Mouse (Mus musculus) embryonic facial prominence, embryonic 14.5 days (tissue): ENCODE data around the gene Car5a. TPM values are rescaled to one million over a fixed set of nuclear protein-coding genes. Genes with fewer than 3 reads are reported as not detected.

Source experiments
- ATAC-seq: fragments of 200-750 bp; cut with Nextera tagmentation; 2 replicates; pipeline ENCODE4 v1.8.0; 2017; ENCODE audit warnings: low read depth, moderate number of reproducible peaks, moderate TSS enrichment
- DNase-seq: peaks from one replicate; pipeline ENCODE4 v3.0.0-alpha.2; 2015; ENCODE audit warnings: low spot score
- H3K27ac ChIP-seq: fragments of 300-500 bp; sonication (generic); replicated peaks from 2 replicates; pipeline ENCODE4 v1.5.1; 2014; ENCODE audit warnings: low read depth, mild to moderate bottlenecking, low read length, moderate library complexity
- H3K27me3 ChIP-seq: fragments of 300-500 bp; sonication (generic); replicated peaks from 2 replicates; pipeline ENCODE4 v1.6.1; 2014; ENCODE audit warnings: low read length; ENCODE audit not compliant: control insufficient read depth, insufficient read depth
- H3K36me3 ChIP-seq: fragments of 300-500 bp; sonication (generic); 2 replicates; pipeline ENCODE4 v1.6.1; 2014; ENCODE audit warnings: low read length, mixed read lengths; ENCODE audit not compliant: control insufficient read depth, insufficient read depth
- H3K4me1 ChIP-seq: fragments of 300-500 bp; sonication (generic); 2 replicates; pipeline ENCODE4 v1.6.1; 2014; ENCODE audit warnings: antibody characterized with exemption, low read length; ENCODE audit not compliant: control insufficient read depth, insufficient read depth
- H3K4me2 ChIP-seq: fragments of 300-500 bp; sonication (generic); 2 replicates; pipeline ENCODE4 v1.6.1; 2014; ENCODE audit warnings: low read depth, mild to moderate bottlenecking, low read length, moderate library complexity, mixed read lengths
- H3K4me3 ChIP-seq: fragments of 300-500 bp; sonication (generic); 2 replicates; pipeline ENCODE4 v1.5.1; 2014; ENCODE audit warnings: low read depth, mild to moderate bottlenecking, low read length
- H3K9ac ChIP-seq: fragments of 300-500 bp; sonication (generic); 2 replicates; pipeline ENCODE4 v1.6.1; 2014; ENCODE audit warnings: low read depth, mild to moderate bottlenecking, low read length, moderate library complexity, mixed read lengths
- H3K9me3 ChIP-seq: fragments of 300-500 bp; sonication (generic); 2 replicates; pipeline ENCODE4 v1.6.1; 2016; ENCODE audit warnings: low read length; ENCODE audit not compliant: control insufficient read depth
- WGBS: fragments of 180-500 bp; shearing (Covaris S2); extraction: QIAGEN DNeasy Blood & Tissue Kit; methylation state at CpG from one replicate; pipeline ENCODE4 v1.1.7; 2014; 5-methylcytosine and 5-hydroxymethylcytosine counted together
- polyA plus RNA-seq: library from polyadenylated mRNA; unstranded; fragments of >200 nt; fragmentation: Nextera tagmentation; extraction: Ambion mirVana; gene quantifications from 2 replicates; pipeline ENCODE4 v1.2.1, GENCODE M21; 2014

The Car5a gene
- polyA plus RNA-seq, 1 experiment from 2014 or later, result not detected

GRCm38 (mm10) chr8:121903977-121904376, 40.7 kb downstream of the Car5a start:
- H3K27ac ChIP-seq, result no peak overlapping the region
- H3K4me3 ChIP-seq, result no peak overlapping the region
- H3K9ac ChIP-seq, result no peak overlapping the region; the same call in 1 of the 2 replicates
- 69% methylated on average over 6 of the region's 6 CpGs for WGBS
- H3K4me2 ChIP-seq, result peak overlapping the region; percentile 5; the same call in 1 of the 2 replicates
- H3K36me3 ChIP-seq, result no peaks in the 10 kb centered on the region
- ATAC-seq (no peak), DNase-seq (no peak)
- H3K4me1 ChIP-seq, result peaks cover 18% of the 10 kb centered on the region
- no peaks in the 10 kb centered on the region for H3K9me3 ChIP-seq
- H3K27me3 ChIP-seq, result no peaks in the 10 kb centered on the region; the same call in 1 of the 2 replicates

DNA sequence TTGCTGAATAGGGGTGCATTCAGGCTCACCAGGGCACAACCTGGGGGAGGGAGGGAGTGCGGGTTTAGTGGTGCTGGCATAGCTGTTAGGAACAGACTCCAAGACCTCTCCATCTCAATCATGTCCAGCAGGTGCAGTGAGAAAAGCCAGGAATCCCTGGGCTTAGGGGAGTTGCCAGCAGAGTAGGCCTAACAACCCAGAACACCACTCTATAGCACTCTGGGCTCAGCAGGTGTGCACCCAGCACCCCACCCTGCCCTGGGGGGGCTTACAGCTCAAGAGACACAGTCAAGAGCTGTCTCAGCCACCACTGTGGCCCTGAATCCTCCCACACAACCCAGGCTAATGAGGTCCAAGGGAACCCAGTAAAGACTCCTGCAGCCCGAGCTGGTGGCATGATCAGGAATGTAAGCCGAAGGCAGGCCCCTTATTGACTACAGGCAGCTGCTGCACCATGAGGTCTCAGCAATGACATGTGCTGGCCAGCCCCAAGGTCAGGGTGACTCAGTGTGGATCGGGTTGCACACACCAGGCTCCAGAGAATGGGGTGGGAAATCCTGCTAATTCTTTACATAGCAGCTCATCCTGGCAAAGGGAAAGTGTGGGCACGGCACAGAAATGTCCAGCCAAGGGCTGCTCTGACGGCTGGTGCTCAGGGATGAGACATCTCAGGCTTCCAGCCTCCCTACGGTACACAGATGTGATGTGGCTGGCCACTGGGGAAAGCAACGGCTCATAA, 43.0 kb downstream of the Car5a start:
- Histone ChIP-seq H3K27me3 (no peaks in the 10 kb centered on the region), H3K4me3 (no peak overlapping the region), H3K4me2 (no peak overlapping the region), H3K36me3 (no peaks in the 10 kb centered on the region), H3K27ac (no peak overlapping the region), H3K9ac (no peak overlapping the region), H3K4me1 (peaks cover 21% of the 10 kb centered on the region), H3K9me3 (no peaks in the 10 kb centered on the region)
- peak; percentile 35; the same call in 1 of the 2 replicates for ATAC-seq
- peak; percentile 78 for DNase-seq
- 35% methylated on average over 8 of the region's 8 CpGs for WGBS

GRCm38 (mm10) chr8:121899180-121900044, 45.3 kb downstream of the Car5a start:
- no peak for DNase-seq

DNA sequence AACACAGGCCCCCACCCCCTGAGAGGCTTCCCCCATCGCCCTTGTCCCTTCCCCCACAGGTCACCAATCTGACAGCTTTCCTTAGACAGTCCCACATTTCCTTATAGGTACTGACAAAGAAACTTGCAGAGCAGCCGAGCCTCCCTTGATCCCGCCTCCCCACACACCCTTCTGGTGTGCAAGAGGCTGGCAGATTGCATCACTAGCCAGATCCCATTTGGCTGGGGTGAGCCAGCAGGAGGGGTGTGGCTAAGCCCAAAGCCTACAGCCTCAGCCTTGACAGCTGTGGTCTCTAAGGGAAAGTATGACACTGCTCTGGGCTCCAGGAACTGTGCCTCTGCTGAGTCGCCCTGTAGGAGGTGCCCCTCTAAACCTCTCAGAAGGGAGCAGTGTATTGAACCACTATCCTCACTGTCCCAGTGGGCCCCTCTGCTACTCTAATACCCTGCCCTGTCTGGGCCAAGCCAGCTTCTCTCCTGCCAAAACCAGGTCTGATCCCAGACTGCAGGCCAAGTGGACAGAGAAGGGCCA, 46.2 kb downstream of the Car5a start:
- Histone ChIP-seq H3K4me2 (peak overlapping the region; percentile 32), H3K4me1 (peaks cover 10% of the 10 kb centered on the region), H3K36me3 (peaks cover 18% of the 10 kb centered on the region; the same call in 1 of the 2 replicates), H3K4me3 (no peak overlapping the region), H3K9ac (peak overlapping the region; percentile 50), H3K27me3 (no peaks in the 10 kb centered on the region), H3K9me3 (no peaks in the 10 kb centered on the region), H3K27ac (peak overlapping the region; percentile 69)
- DNase-seq (peak; percentile 94), ATAC-seq (peak; percentile 90)
- WGBS, result 8% methylated on average over 4 of the region's 4 CpGs

More at GRCm38 (mm10) chr8:121899180-121900044, 45.3 kb downstream of the Car5a start:
- no peak overlapping the region for H3K4me2 ChIP-seq
- peaks cover 10% of the 10 kb centered on the region for H3K4me1 ChIP-seq
- H3K27me3 ChIP-seq, result no peaks in the 10 kb centered on the region
- 81% methylated on average over 17 of the region's 18 CpGs for WGBS
- no peaks in the 10 kb centered on the region for H3K9me3 ChIP-seq
- H3K27ac ChIP-seq, result no peak overlapping the region
- ATAC-seq, result no peak
- no peak overlapping the region for H3K4me3 ChIP-seq
- peaks cover 15% of the 10 kb centered on the region; the same call in 1 of the 2 replicates for H3K36me3 ChIP-seq
- H3K9ac ChIP-seq, result 0 out of 2 replicates have a peak overlapping the region, but pooled peaks have one; percentile 50

- no peak overlapping the region for H3K4me3 ChIP-seq
- peaks cover 18% of the 10 kb centered on the region; the same call in 1 of the 2 replicates for H3K36me3 ChIP-seq
- 32% methylated on average over 7 of the region's 7 CpGs for WGBS
- H3K4me1 ChIP-seq, result peaks cover 10% of the 10 kb centered on the region
- H3K27me3 ChIP-seq, result no peaks in the 10 kb centered on the region
- DNase-seq (peak; percentile 51), ATAC-seq (peak; percentile 44)
- peak overlapping the region; percentile 32 for H3K4me2 ChIP-seq
- H3K27ac ChIP-seq, result peak overlapping the region; percentile 69
- H3K9me3 ChIP-seq, result no peaks in the 10 kb centered on the region
- H3K9ac ChIP-seq, result peak overlapping the region; percentile 50
Measured at GRCm38 (mm10) chr8:121897871-121898381, 46.8 kb downstream of the Car5a start.

DNA sequence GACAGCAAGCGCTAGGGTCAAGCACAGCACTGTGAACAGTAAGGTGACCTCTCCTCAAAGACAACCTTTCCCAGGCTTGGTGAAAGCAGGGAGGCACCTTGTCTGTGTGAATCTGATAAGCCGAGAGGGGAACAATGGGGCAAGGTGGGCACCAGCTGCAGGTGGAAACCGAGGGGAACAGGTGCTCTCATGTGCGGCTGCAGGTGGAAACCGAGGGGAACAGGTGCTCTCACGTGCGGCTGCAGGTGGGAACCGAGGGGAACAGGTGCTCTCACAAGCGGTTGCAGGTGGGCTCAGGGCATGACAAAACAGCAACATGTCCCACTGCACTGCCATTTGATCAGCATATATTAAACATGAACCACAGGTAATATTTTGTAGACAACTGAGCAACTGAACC, 47.5 kb downstream of the Car5a start:
- Histone ChIP-seq H3K36me3 (peaks cover 18% of the 10 kb centered on the region; the same call in 1 of the 2 replicates), H3K9me3 (no peaks in the 10 kb centered on the region), H3K9ac (no peak overlapping the region), H3K4me1 (peaks cover 10% of the 10 kb centered on the region), H3K4me3 (no peak overlapping the region), H3K27ac (no peak overlapping the region), H3K4me2 (no peak overlapping the region), H3K27me3 (no peaks in the 10 kb centered on the region)
- ATAC-seq (no peak; the same call in 1 of the 2 replicates), DNase-seq (no peak)
- 77% methylated on average over 9 of the region's 9 CpGs for WGBS

- H3K4me3 ChIP-seq, result no peak overlapping the region
- no peak; the same call in 1 of the 2 replicates for ATAC-seq
- WGBS, result 40% methylated on average over 12 of the region's 12 CpGs
Measured at GRCm38 (mm10) chr8:121896476-121897145, 48.1 kb downstream of the Car5a start.

DNA sequence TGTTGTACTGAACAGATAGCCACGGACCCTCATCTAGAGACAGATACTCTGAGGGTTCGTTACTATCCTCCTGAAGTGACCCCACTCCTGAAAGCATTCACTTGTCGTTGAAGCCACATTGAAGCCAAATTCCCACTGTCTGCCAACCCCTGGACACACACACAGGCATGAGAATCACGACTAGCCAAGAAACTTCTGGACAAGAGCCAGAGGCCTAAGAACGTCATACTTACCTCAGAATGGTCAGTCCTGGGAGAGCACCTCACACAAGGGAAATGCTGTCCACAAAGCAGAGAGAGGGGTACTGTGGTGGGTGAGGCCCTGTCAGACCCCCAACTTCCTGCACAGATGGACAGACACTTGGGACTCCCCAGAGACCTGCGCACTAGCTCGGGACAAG, 48.8 kb downstream of the Car5a start:
- no peaks in the 10 kb centered on the region for H3K9me3 ChIP-seq
- WGBS, result 75% methylated on average over 7 of the region's 7 CpGs
- no peak overlapping the region for H3K4me2 ChIP-seq
- no peak overlapping the region for H3K9ac ChIP-seq
- peaks cover 22% of the 10 kb centered on the region; the same call in 1 of the 2 replicates for H3K36me3 ChIP-seq
- DNase-seq (no peak), ATAC-seq (no peak)
- H3K27ac ChIP-seq, result no peak overlapping the region
- no peaks in the 10 kb centered on the region for H3K27me3 ChIP-seq
- peaks cover 10% of the 10 kb centered on the region for H3K4me1 ChIP-seq
- H3K4me3 ChIP-seq, result no peak overlapping the region

More at GRCm38 (mm10) chr8:121896476-121897145, 48.1 kb downstream of the Car5a start:
- peaks cover 18% of the 10 kb centered on the region; the same call in 1 of the 2 replicates for H3K36me3 ChIP-seq
- no peak overlapping the region for H3K27ac ChIP-seq
- no peak for DNase-seq
- H3K9ac ChIP-seq, result no peak overlapping the region
- H3K4me2 ChIP-seq, result no peak overlapping the region
- H3K4me1 ChIP-seq, result peaks cover 10% of the 10 kb centered on the region
- H3K27me3 ChIP-seq, result no peaks in the 10 kb centered on the region
- no peaks in the 10 kb centered on the region for H3K9me3 ChIP-seq
